Mouse (Mus musculus) midbrain, embryonic 13.5 days (tissue): ENCODE measurements around the gene Trim11. TPM values are rescaled to one million over a fixed set of nuclear protein-coding genes. Genes with fewer than 3 reads are reported as not detected.

Source experiments
- ATAC-seq: fragments of 200-750 bp; cut with Nextera tagmentation; 2 replicates; pipeline ENCODE4 v1.8.0; 2017; ENCODE audit warnings: mild to moderate bottlenecking, moderate TSS enrichment, moderate library complexity
- H3K27ac ChIP-seq: fragments of 300-500 bp; sonication (generic); 2 replicates; pipeline ENCODE4 v1.5.1; 2015; ENCODE audit warnings: inconsistent platforms, mild to moderate bottlenecking, moderate library complexity
- H3K27me3 ChIP-seq: fragments of 300-500 bp; sonication (generic); 2 replicates; pipeline ENCODE4 v1.6.1; 2015; ENCODE audit warnings: mild to moderate bottlenecking, inconsistent platforms
- H3K36me3 ChIP-seq: fragments of 300-500 bp; sonication (generic); 2 replicates; pipeline ENCODE4 v1.6.1; 2015; ENCODE audit warnings: mild to moderate bottlenecking, inconsistent platforms
- H3K4me1 ChIP-seq: fragments of 300-500 bp; sonication (generic); replicated peaks from 2 replicates; pipeline ENCODE4 v1.6.1; 2015; ENCODE audit warnings: inconsistent platforms
- H3K4me2 ChIP-seq: fragments of 300-500 bp; sonication (generic); replicated peaks from 2 replicates; pipeline ENCODE4 v1.6.1; 2015; ENCODE audit warnings: moderate library complexity, mild to moderate bottlenecking, inconsistent platforms
- H3K4me3 ChIP-seq: fragments of 300-500 bp; sonication (generic); replicated peaks from 2 replicates; pipeline ENCODE4 v1.5.1; 2015; ENCODE audit warnings: mild to moderate bottlenecking, inconsistent platforms
- H3K9ac ChIP-seq: fragments of 300-500 bp; sonication (generic); replicated peaks from 2 replicates; pipeline ENCODE4 v1.6.1; 2015; ENCODE audit warnings: mild to moderate bottlenecking, inconsistent platforms
- H3K9me3 ChIP-seq: fragments of 300-500 bp; sonication (generic); 2 replicates; pipeline ENCODE4 v1.6.1; 2016; ENCODE audit warnings: mild to moderate bottlenecking, inconsistent platforms
- WGBS: fragments of 180-500 bp; shearing (Covaris S2); methylation state at CpG from one replicate; pipeline ENCODE4 v1.1.7; 2015; 5-methylcytosine and 5-hydroxymethylcytosine counted together
- polyA plus RNA-seq: library from polyadenylated mRNA; unstranded; fragments of >200 nt; fragmentation: Nextera tagmentation; extraction: Ambion mirVana; gene quantifications from 2 replicates; pipeline ENCODE4 v1.2.1, GENCODE M21; 2015

Trim11 gene
- polyA plus RNA-seq, 1 experiment from 2014 or later = 21.9 TPM

DNA sequence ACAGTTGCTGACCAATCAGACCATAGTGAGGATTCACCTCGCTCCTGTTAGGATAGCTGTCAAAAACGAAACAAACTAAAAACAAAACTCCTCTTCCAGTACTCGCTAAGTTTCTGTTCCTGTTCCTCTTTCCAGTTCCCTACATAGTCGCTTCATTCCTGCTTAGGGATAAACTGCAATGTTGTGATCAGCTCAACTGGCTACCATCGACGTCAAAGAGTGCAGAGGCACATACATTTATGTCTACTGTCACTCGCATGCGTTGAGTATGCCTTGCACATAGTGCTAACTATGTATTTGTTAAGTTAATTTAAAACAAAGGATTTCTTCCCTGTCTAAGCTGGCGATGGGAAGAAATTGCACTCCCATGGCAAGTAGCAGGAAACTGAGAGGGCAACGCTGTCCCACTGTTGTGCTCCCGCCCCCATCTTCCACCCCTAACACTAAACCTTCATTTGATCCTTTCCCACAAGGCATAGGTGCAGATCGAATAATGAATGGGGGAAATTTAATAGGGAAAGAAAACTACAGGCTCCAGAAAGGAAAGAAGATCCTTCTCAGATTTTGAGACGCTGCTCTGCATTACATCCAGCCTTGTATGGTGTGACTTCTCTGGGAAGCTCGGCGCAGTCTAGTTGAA lies 18.6 kb upstream of the Trim11 start:
- peaks cover 12% of the 10 kb centered on the region for H3K27me3 ChIP-seq
- H3K9me3 ChIP-seq = peaks cover 4% of the 10 kb centered on the region; the same call in 1 of the 2 replicates
- peaks cover 47% of the 10 kb centered on the region for H3K4me1 ChIP-seq
- no peak for ATAC-seq
- 37% methylated on average over 15 of the region's 15 CpGs for WGBS
- H3K4me3 ChIP-seq = peak overlapping the region; percentile 50
- H3K27ac ChIP-seq = peak overlapping the region; percentile 61
- peaks cover 12% of the 10 kb centered on the region for H3K36me3 ChIP-seq
- H3K4me2 ChIP-seq = peak overlapping the region; percentile 63
- H3K9ac ChIP-seq = peak overlapping the region; percentile 63

DNA sequence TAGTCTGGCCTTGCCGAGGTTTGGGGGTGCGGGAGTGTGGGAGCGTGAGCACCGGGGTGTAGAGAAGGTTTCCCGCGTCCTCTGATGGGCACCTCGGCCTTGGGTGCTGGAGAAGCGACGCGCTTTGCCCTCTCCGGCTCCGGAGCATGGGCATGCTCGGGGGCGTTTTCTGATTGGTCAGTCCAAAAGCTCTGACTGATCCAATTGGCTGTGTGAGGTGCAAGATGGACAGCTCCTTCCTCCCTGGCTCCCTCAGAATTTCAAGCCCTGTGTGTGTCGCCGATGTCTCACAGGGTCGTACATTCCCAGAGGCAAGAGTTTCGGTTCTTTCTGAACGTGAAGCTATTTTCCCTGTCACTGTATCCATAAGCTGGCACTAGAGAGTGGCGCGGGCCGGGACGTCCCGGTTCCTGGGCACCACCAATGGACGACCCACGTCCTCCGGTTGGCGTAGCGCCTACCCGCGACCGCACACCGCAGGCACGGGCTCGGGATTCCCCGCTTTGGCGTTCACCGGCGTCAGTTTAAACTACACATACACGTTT lies 17.9 kb upstream of the Trim11 start:
- peak overlapping the region; percentile 63 for H3K4me2 ChIP-seq
- peak; percentile 81 for ATAC-seq
- peak overlapping the region; percentile 61 for H3K27ac ChIP-seq
- peaks cover 12% of the 10 kb centered on the region for H3K36me3 ChIP-seq
- H3K4me1 ChIP-seq = peaks cover 50% of the 10 kb centered on the region
- H3K4me3 ChIP-seq = peak overlapping the region; percentile 50
- peaks cover 12% of the 10 kb centered on the region for H3K27me3 ChIP-seq
- 5% methylated on average over 40 of the region's 40 CpGs for WGBS
- peak overlapping the region; percentile 63 for H3K9ac ChIP-seq
- H3K9me3 ChIP-seq = peaks cover 4% of the 10 kb centered on the region; the same call in 1 of the 2 replicates

- peaks cover 12% of the 10 kb centered on the region for H3K27me3 ChIP-seq
- peaks cover 4% of the 10 kb centered on the region; the same call in 1 of the 2 replicates for H3K9me3 ChIP-seq
- H3K4me1 ChIP-seq = peaks cover 46% of the 10 kb centered on the region
- 70% methylated on average over 50 of the region's 50 CpGs for WGBS
- ATAC-seq = no peak
- no peak overlapping the region for H3K4me3 ChIP-seq
- no peak overlapping the region for H3K9ac ChIP-seq
- no peak overlapping the region for H3K27ac ChIP-seq
- H3K4me2 ChIP-seq = no peak overlapping the region
- peaks cover 12% of the 10 kb centered on the region for H3K36me3 ChIP-seq
These were observed 16.3 kb upstream of the Trim11 start for GRCm38 (mm10) chr11:58961364-58962177.

DNA sequence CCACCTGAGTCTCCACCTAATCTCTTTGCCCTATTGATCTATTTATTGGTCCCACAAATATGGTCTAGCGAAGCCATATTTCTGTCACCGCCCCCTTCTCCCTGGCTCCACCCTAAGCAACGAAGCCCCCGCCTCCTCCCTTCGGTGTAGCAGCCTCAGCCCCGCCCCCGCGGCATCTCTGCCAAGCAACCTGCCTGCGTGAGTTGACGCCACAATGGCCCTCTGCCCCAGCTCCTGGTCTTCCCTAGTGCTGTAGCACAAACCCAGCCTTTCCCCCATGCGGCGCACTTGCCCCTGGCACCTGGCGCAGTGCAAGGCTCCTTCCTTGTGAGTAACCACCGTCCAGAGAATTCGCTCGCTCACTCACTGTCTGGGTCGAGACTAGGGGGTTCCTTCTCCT lies 14.3 kb upstream of the Trim11 start:
- ATAC-seq = no peak
- Histone ChIP-seq H3K27me3 (peaks cover 12% of the 10 kb centered on the region), H3K27ac (no peak overlapping the region), H3K4me3 (no peak overlapping the region), H3K4me2 (no peak overlapping the region), H3K9me3 (peaks cover 4% of the 10 kb centered on the region; the same call in 1 of the 2 replicates), H3K9ac (no peak overlapping the region), H3K36me3 (peaks cover 11% of the 10 kb centered on the region), H3K4me1 (peaks cover 26% of the 10 kb centered on the region)
- WGBS = 38% methylated on average over 17 of the region's 17 CpGs

DNA sequence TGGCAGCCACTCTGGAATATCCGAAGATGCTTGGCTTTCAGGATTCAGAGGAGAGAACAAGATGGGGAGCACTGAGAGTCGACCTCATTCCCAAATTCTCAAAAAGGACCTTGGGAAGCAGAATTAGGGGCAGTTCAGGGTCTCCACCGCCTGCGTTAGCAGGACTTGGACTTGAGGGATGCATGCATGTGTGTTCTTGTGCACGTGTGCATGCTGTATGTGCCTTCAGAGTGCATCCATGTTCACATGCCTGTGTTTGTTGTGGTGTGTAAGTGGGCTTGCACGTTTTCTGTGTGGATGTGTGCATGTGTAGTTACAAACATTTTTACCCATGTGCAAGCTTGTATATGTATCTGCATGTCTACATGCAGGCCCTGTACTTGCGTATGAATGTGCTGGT lies 13.7 kb upstream of the Trim11 start:
- H3K4me3 ChIP-seq = no peak overlapping the region
- 86% methylated on average over 7 of the region's 7 CpGs for WGBS
- H3K9me3 ChIP-seq = peaks cover 4% of the 10 kb centered on the region; the same call in 1 of the 2 replicates
- H3K4me1 ChIP-seq = peaks cover 19% of the 10 kb centered on the region
- peaks cover 12% of the 10 kb centered on the region for H3K27me3 ChIP-seq
- no peak for ATAC-seq
- H3K4me2 ChIP-seq = no peak overlapping the region
- no peak overlapping the region for H3K9ac ChIP-seq
- H3K36me3 ChIP-seq = peaks cover 12% of the 10 kb centered on the region
- H3K27ac ChIP-seq = no peak overlapping the region

- peaks cover 4% of the 10 kb centered on the region; the same call in 1 of the 2 replicates for H3K9me3 ChIP-seq
- no peak overlapping the region for H3K9ac ChIP-seq
- H3K27me3 ChIP-seq = peaks cover 12% of the 10 kb centered on the region
- no peak for ATAC-seq
- WGBS = 47% methylated on average over 12 of the region's 12 CpGs
- no peak overlapping the region for H3K4me3 ChIP-seq
- H3K4me1 ChIP-seq = peaks cover 12% of the 10 kb centered on the region
- no peak overlapping the region for H3K4me2 ChIP-seq
- H3K27ac ChIP-seq = no peak overlapping the region
- peaks cover 20% of the 10 kb centered on the region for H3K36me3 ChIP-seq
These were observed 12.7 kb upstream of the Trim11 start for GRCm38 (mm10) chr11:58965001-58965760.

GRCm38 (mm10) chr11:58967346-58967745 lies 10.5 kb upstream of the Trim11 start:
- Histone ChIP-seq H3K4me1 (peaks cover 9% of the 10 kb centered on the region), H3K4me2 (no peak overlapping the region), H3K9ac (no peak overlapping the region), H3K27me3 (peaks cover 3% of the 10 kb centered on the region; the same call in 1 of the 2 replicates), H3K9me3 (no peaks in the 10 kb centered on the region), H3K36me3 (peaks cover 38% of the 10 kb centered on the region), H3K27ac (no peak overlapping the region), H3K4me3 (no peak overlapping the region)
- WGBS = 100% methylated on average over 1 of the region's 1 CpGs
- no peak for ATAC-seq

- no peak overlapping the region for H3K4me2 ChIP-seq
- no peak overlapping the region for H3K4me3 ChIP-seq
- no peak overlapping the region for H3K9ac ChIP-seq
- H3K9me3 ChIP-seq = no peaks in the 10 kb centered on the region
- H3K27me3 ChIP-seq = no peaks in the 10 kb centered on the region
- 82% methylated on average over 7 of the region's 7 CpGs for WGBS
- no peak overlapping the region for H3K27ac ChIP-seq
- peaks cover 38% of the 10 kb centered on the region for H3K36me3 ChIP-seq
- peaks cover 9% of the 10 kb centered on the region for H3K4me1 ChIP-seq
- ATAC-seq = 0 out of 2 replicates have a peak, but pooled peaks have one; percentile 27
These were observed 9.3 kb upstream of the Trim11 start for GRCm38 (mm10) chr11:58968551-58968950.

GRCm38 (mm10) chr11:58969027-58969426 lies 8.9 kb upstream of the Trim11 start:
- 90% methylated on average over 8 of the region's 8 CpGs for WGBS
- Histone ChIP-seq H3K27ac (no peak overlapping the region), H3K36me3 (peaks cover 38% of the 10 kb centered on the region), H3K27me3 (no peaks in the 10 kb centered on the region), H3K4me1 (peaks cover 9% of the 10 kb centered on the region), H3K4me3 (no peak overlapping the region), H3K4me2 (no peak overlapping the region), H3K9me3 (no peaks in the 10 kb centered on the region), H3K9ac (no peak overlapping the region)
- ATAC-seq = no peak

DNA sequence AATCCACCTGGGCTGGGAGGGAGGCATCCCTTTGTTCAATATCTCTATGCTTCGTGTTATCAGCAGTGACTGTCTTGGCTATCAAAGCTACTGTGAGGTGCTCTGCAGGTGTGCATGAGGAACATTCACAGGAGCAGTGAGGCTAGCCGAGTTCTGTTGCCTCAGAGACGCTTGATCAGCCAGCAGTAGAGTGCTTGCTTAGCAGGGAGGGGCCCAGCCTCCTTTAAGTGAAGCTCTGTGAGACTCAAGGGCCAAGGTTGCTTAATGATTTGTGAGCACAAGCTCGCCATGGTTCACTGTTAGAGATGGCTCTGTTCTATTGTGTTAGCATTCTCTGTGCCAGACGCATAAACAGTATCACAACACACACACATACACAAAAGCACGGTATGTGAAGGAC lies 8.2 kb upstream of the Trim11 start:
- Histone ChIP-seq H3K4me1 (peaks cover 12% of the 10 kb centered on the region), H3K36me3 (peaks cover 41% of the 10 kb centered on the region)
- 81% methylated on average over 6 of the region's 6 CpGs for WGBS

GRCm38 (mm10) chr11:58970831-58971530 lies 6.9 kb upstream of the Trim11 start:
- Histone ChIP-seq H3K9me3 (no peaks in the 10 kb centered on the region), H3K4me3 (no peak overlapping the region), H3K27me3 (no peaks in the 10 kb centered on the region), H3K36me3 (peaks cover 43% of the 10 kb centered on the region), H3K27ac (no peak overlapping the region), H3K4me1 (peaks cover 14% of the 10 kb centered on the region), H3K4me2 (no peak overlapping the region), H3K9ac (no peak overlapping the region)
- WGBS = 88% methylated on average over 21 of the region's 21 CpGs
- no peak for ATAC-seq

More for the DNA sequence above, 8.2 kb upstream of the Trim11 start:
- ATAC-seq = no peak
- Histone ChIP-seq H3K4me2 (no peak overlapping the region), H3K4me3 (no peak overlapping the region), H3K27me3 (no peaks in the 10 kb centered on the region), H3K9me3 (no peaks in the 10 kb centered on the region), H3K27ac (no peak overlapping the region), H3K9ac (no peak overlapping the region)
